Mouse (Mus musculus): Measurements from ENCODE around the gene Nxpe3.
"Not testable (repeated sequence)": the region's sequence is repeated elsewhere in the genome, so short reads cannot be mapped to it uniquely, and the experiment has no call there.

Gene Nxpe3

GRCm38 (mm10) chr16:55837653-55838052, 57.4 kb downstream of the Nxpe3 start:
- not testable (repeated sequence) for DNase-seq (ENCODE audit: low spot score)

- no peak for DNase-seq (ENCODE audit: low spot score)
Measured at GRCm38 (mm10) chr16:55837168-55837567, 57.9 kb downstream of the Nxpe3 start.

GRCm38 (mm10) chr16:55835798-55836197, 59.3 kb downstream of the Nxpe3 start:
- DNase-seq (ENCODE audit: low spot score), result no peak

GRCm38 (mm10) chr16:55832617-55833016, 62.5 kb downstream of the Nxpe3 start:
- DNase-seq (ENCODE audit: low spot score), result no peak

GRCm38 (mm10) chr16:55832040-55832439, 63.0 kb downstream of the Nxpe3 start:
- DNase-seq (ENCODE audit: low spot score), result no peak

GRCm38 (mm10) chr16:55831451-55831850, 63.6 kb downstream of the Nxpe3 start:
- no peak for DNase-seq (ENCODE audit: low spot score)

- no peak for DNase-seq (ENCODE audit: low spot score)
Measured at GRCm38 (mm10) chr16:55823398-55824155, 71.5 kb downstream of the Nxpe3 start.

GRCm38 (mm10) chr16:55822741-55823397, 72.2 kb downstream of the Nxpe3 start:
- no peak for DNase-seq (ENCODE audit: low spot score)

GRCm38 (mm10) chr16:55821997-55822740, 72.9 kb downstream of the Nxpe3 start:
- DNase-seq (ENCODE audit: low spot score), result peak; percentile 74

- DNase-seq (ENCODE audit: low spot score), result no peak
Measured at GRCm38 (mm10) chr16:55821571-55821981, 73.5 kb downstream of the Nxpe3 start.

GRCm38 (mm10) chr16:55820916-55821570, 74.0 kb downstream of the Nxpe3 start:
- DNase-seq (ENCODE audit: low spot score), result no peak

- DNase-seq (ENCODE audit: low spot score), result no peak
Measured at GRCm38 (mm10) chr16:55820161-55820915, 74.7 kb downstream of the Nxpe3 start.

GRCm38 (mm10) chr16:55819186-55819861, 75.8 kb downstream of the Nxpe3 start:
- DNase-seq (ENCODE audit: low spot score), result no peak

GRCm38 (mm10) chr16:55817717-55818515, 77.2 kb downstream of the Nxpe3 start:
- DNase-seq (ENCODE audit: low spot score), result no peak

- no peak for DNase-seq (ENCODE audit: low spot score)
Measured at GRCm38 (mm10) chr16:55816202-55816941, 78.7 kb downstream of the Nxpe3 start.

GRCm38 (mm10) chr16:55815466-55815865, 79.6 kb downstream of the Nxpe3 start:
- no peak for DNase-seq (ENCODE audit: low spot score)

GRCm38 (mm10) chr16:55814686-55815085, 80.4 kb downstream of the Nxpe3 start:
- DNase-seq (ENCODE audit: low spot score), result no peak

GRCm38 (mm10) chr16:55813916-55814315, 81.2 kb downstream of the Nxpe3 start:
- no peak for DNase-seq (ENCODE audit: low spot score)

GRCm38 (mm10) chr16:55811792-55812191, 83.3 kb downstream of the Nxpe3 start:
- no peak for DNase-seq (ENCODE audit: low spot score)
